Mouse (Mus musculus): ENCODE measurements around the gene Mmgt2. TPM values are rescaled to one million over a fixed set of nuclear protein-coding genes. Genes with fewer than 3 reads are reported as not detected.

Gene Mmgt2
- polyA plus RNA-seq, 1 experiment from 2014 or later, result 22.8 TPM

DNA sequence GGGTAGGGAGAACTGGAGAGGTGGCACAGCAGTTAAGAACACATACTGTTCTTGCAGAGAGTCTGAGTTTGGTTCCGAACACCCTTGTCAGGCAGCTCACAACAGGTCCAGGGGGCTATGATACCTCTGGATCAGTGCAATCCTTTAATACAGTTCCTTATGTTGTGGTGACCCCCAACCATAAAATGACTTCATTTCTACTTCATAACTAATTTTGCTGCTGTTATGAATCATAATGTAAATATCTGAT is 40.6 kb upstream of the Mmgt2 start:
- no peak overlapping the region for H3K27ac ChIP-seq
- H3K27me3 ChIP-seq, result no peaks in the 10 kb centered on the region
- H3K36me3 ChIP-seq, result peaks cover 65% of the 10 kb centered on the region
- no peak for ATAC-seq (ENCODE audit: low FRiP score)
- WGBS, result 96% methylated on average over 1 of the region's 1 CpGs
- H3K4me3 ChIP-seq, result no peak overlapping the region
- H3K4me2 ChIP-seq, result no peak overlapping the region
- H3K9me3 ChIP-seq, result no peaks in the 10 kb centered on the region
- peaks cover 59% of the 10 kb centered on the region for H3K4me1 ChIP-seq (replicated peaks)
- H3K9ac ChIP-seq, result peak overlapping the region; percentile 36; the same call in 1 of the 2 replicates

DNA sequence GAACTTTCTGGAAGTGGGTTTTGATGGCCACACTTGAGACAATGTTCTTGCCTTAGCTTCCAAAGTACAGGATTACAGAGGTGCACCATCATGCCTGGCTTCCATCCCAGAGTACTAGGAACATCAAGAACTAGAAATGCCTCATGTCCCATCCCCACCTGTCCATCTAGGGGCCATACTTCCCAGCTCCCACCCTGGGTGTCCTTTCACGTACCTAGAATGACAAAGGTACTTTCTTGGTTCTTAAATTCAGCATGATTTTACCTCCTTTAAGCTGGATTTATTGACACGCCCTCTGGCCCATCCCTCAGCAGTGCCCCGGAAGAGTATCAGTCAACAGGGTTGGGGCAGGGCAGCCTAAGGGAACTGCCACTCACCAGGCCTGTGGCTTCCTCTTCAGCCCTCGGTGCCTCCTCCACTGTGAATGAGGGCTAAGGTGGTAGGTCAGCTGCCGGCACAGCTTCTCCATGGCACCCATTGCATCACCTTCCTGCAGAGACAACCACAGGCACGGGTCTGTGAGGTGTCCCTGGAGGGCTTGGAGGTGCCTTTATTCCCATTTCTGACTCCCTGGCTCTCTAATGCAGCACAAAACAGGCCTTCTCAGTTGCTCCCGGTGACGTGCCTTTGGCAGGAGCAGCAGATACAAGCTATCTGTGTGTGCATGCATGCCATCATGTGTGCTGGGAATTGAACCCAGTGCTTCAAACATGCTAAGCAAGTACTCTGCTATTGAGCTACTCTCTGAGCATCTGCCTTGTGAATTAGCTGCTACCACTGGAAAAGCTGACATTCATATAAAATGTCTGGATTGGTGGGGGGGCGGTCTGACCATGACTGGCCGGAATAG is 39.4 kb upstream of the Mmgt2 start:
- ATAC-seq (ENCODE audit: low FRiP score), result no peak
- peaks cover 65% of the 10 kb centered on the region for H3K36me3 ChIP-seq
- H3K4me1 ChIP-seq (replicated peaks), result peaks cover 60% of the 10 kb centered on the region

DNA sequence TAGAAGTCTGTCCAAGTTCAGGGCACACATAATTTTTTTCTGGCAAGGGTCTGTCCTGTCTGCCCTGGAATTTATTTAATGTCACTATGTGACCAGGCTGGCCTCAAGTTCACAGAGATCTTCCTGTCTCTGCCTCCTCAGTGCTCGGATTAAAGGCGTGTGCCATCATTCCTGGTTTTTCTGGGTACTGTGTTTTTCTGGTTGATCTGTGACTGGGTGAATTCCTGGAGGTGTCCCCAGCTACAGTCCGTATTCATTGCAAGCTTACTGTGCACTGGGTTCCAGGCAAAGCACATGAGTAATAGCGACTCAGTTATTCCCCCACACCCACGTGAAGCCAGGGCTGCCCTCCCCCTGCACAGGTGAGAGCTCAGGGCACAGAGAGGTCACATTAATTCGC is 38.2 kb upstream of the Mmgt2 start:
- H3K4me3 ChIP-seq, result no peak overlapping the region
- WGBS, result 90% methylated on average over 6 of the region's 6 CpGs
- no peaks in the 10 kb centered on the region for H3K27me3 ChIP-seq
- H3K4me1 ChIP-seq (replicated peaks), result peaks cover 58% of the 10 kb centered on the region
- H3K4me2 ChIP-seq, result no peak overlapping the region
- H3K36me3 ChIP-seq, result peaks cover 52% of the 10 kb centered on the region
- no peak overlapping the region for H3K27ac ChIP-seq
- H3K9me3 ChIP-seq, result no peaks in the 10 kb centered on the region
- H3K9ac ChIP-seq, result no peak overlapping the region
- ATAC-seq (ENCODE audit: low FRiP score), result no peak

More for the DNA sequence above, 39.4 kb upstream of the Mmgt2 start:
- 77% methylated on average over 10 of the region's 10 CpGs for WGBS
- Histone ChIP-seq H3K27me3 (no peaks in the 10 kb centered on the region), H3K27ac (0 out of 2 replicates have a peak overlapping the region, but pooled peaks have one; percentile 40), H3K4me3 (no peak overlapping the region), H3K9ac (peak overlapping the region; percentile 36; the same call in 1 of the 2 replicates), H3K9me3 (no peaks in the 10 kb centered on the region), H3K4me2 (no peak overlapping the region)

DNA sequence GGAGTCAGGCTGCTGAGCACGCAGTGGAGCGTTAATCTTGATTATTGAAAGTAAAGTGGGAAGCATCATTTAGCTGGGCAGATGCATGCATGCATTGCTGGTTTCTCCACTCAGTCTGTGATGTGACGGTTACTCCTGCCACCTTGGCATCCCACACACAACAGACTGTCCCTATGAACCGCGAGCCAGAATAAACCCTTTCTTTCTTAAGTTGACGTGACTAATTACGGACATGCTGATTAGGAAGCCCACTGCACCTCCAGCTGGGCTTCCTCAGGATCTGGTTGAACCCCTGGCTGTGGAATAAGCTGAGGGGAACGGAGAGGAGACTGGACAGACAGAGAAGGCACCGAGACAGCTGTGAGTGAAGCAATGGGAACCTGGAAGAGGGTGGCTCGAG is 35.9 kb upstream of the Mmgt2 start:
- no peak for ATAC-seq (ENCODE audit: low FRiP score)
- H3K36me3 ChIP-seq, result peaks cover 44% of the 10 kb centered on the region
- H3K9me3 ChIP-seq, result no peaks in the 10 kb centered on the region
- no peak overlapping the region for H3K4me3 ChIP-seq
- H3K4me1 ChIP-seq (replicated peaks), result peaks cover 35% of the 10 kb centered on the region
- peak overlapping the region; percentile 47 for H3K4me2 ChIP-seq
- WGBS, result 41% methylated on average over 10 of the region's 10 CpGs
- H3K27me3 ChIP-seq, result no peaks in the 10 kb centered on the region
- peak overlapping the region; percentile 97 for H3K27ac ChIP-seq
- peak overlapping the region; percentile 67 for H3K9ac ChIP-seq

DNA sequence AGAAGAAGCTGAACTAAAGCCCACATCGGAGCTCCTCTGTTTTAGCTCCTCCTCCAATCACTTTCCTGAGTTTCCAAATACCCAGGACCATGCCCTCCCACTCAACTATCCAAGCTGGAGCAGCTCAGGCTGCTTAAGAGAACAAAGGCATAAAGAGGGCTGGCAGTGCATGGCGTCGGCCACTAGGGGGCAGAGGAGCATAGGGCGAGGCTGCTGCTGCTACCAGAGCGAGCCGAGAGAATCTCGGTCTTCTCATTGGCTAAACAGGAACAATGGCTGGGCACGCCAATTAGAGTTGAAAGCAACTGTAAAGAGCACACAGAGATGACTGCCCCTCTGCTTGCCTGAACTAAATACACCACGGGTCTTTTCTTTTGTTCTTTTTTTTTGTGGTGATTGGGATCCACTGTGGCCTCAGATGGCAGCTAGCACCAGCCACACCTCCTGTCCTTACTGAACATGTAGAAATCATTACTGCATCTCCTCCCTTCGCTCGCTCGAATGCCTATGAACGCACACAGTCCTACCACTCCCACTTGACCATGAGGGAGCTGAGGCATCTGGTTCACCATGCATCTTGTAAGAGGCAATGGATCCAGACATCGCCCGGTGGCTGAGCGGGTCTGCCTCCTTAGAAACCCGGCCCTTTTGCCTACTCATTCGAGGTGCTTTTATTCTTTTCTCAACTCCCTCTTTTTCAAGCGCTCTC is 34.7 kb upstream of the Mmgt2 start:
- H3K4me3 ChIP-seq, result peak overlapping the region; percentile 20
- 3% methylated on average over 19 of the region's 19 CpGs for WGBS

DNA sequence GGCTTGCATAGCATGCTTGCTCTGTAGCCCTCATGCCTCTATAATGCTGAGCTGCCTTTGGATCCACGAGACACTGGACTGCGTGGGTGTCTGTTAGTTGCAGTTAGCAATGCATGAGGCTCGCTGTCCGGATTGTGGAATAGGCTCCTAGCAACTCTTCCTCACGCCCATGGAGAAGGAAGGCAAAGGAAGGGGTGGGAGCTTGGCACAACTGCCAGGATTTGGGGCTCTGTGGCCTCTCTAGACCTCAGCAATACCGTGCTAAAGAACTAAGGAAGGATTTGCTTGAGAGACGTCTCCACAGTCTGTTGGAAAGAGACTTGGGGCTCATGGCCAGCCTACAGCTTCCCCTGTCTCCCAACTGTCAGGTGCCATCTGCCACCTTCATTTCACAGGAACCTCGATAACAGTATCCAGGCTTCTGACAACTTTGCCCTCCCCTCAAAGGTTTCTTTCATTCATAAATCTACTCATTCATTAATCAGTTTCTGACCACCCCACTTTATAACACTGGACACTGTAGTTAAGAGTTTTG is 33.5 kb upstream of the Mmgt2 start:
- H3K27me3 ChIP-seq, result no peaks in the 10 kb centered on the region
- 68% methylated on average over 8 of the region's 8 CpGs for WGBS
- peak overlapping the region; percentile 97 for H3K27ac ChIP-seq
- H3K9me3 ChIP-seq, result no peaks in the 10 kb centered on the region
- peaks cover 39% of the 10 kb centered on the region for H3K36me3 ChIP-seq
- H3K4me1 ChIP-seq (replicated peaks), result peaks cover 32% of the 10 kb centered on the region
- H3K4me3 ChIP-seq, result no peak overlapping the region
- H3K9ac ChIP-seq, result peak overlapping the region; percentile 70; the same call in 1 of the 2 replicates
- no peak for ATAC-seq (ENCODE audit: low FRiP score)
- H3K4me2 ChIP-seq, result no peak overlapping the region

More for the DNA sequence above, 34.7 kb upstream of the Mmgt2 start:
- Histone ChIP-seq H3K9me3 (no peaks in the 10 kb centered on the region), H3K9ac (peak overlapping the region; percentile 70), H3K27me3 (no peaks in the 10 kb centered on the region), H3K4me1 (replicated peaks) (peaks cover 32% of the 10 kb centered on the region), H3K4me2 (peak overlapping the region; percentile 47), H3K36me3 (peaks cover 39% of the 10 kb centered on the region), H3K27ac (peak overlapping the region; percentile 97)
- peak; percentile 96 for ATAC-seq (ENCODE audit: low FRiP score)

DNA sequence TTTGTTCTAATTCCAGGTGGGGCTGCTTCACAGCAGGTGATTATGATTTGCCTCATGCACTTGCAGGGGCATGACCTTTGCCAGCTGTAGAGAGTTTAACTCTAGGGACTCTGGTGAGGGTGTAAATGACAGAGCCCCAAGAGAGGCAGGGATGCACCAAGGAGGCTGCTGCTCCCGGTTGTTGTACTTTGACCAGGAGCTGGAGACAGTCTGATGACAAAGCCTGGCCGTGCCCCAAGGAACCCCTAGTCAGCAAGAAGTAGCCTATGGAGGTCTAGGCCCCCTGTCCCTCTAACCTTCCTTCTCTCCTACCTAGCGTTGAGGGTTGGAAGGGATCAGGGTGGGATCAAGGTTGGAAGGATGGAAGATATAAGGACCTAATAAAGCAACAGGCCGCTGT is 33.0 kb upstream of the Mmgt2 start:
- 87% methylated on average over 4 of the region's 4 CpGs for WGBS
- ATAC-seq (ENCODE audit: low FRiP score), result no peak
- Histone ChIP-seq H3K4me2 (no peak overlapping the region), H3K4me1 (replicated peaks) (peaks cover 32% of the 10 kb centered on the region), H3K27me3 (no peaks in the 10 kb centered on the region), H3K27ac (peak overlapping the region; percentile 97; the same call in 1 of the 2 replicates), H3K9me3 (no peaks in the 10 kb centered on the region), H3K36me3 (peaks cover 39% of the 10 kb centered on the region), H3K4me3 (no peak overlapping the region), H3K9ac (no peak overlapping the region)

DNA sequence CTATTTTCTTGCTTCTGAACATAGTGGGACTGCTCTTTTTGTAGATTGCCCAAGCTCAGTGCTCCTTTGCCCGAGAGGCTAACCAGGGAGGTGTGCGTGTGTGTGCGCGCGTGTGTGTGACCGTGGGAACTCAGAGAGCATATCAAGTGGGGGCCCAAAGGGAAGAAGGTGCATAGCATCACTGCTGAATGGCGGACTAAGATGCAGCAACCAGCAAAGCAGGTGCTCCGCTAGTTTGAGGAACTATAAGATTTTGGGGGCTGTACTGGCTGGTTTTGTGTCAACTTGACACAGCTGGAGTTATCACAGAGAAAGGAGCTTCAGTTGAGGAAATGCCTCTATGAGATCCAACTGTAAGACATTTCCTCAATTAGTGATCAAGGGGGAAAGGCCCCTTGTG is 27.4 kb upstream of the Mmgt2 start:
- no peaks in the 10 kb centered on the region for H3K9me3 ChIP-seq
- H3K4me1 ChIP-seq (replicated peaks), result peaks cover 19% of the 10 kb centered on the region
- peaks cover 33% of the 10 kb centered on the region for H3K36me3 ChIP-seq
- 97% methylated on average over 8 of the region's 8 CpGs for WGBS
- H3K4me2 ChIP-seq, result no peak overlapping the region
- no peak for ATAC-seq (ENCODE audit: low FRiP score)
- no peak overlapping the region for H3K4me3 ChIP-seq
- H3K9ac ChIP-seq, result no peak overlapping the region
- H3K27me3 ChIP-seq, result no peaks in the 10 kb centered on the region
- H3K27ac ChIP-seq, result no peak overlapping the region

DNA sequence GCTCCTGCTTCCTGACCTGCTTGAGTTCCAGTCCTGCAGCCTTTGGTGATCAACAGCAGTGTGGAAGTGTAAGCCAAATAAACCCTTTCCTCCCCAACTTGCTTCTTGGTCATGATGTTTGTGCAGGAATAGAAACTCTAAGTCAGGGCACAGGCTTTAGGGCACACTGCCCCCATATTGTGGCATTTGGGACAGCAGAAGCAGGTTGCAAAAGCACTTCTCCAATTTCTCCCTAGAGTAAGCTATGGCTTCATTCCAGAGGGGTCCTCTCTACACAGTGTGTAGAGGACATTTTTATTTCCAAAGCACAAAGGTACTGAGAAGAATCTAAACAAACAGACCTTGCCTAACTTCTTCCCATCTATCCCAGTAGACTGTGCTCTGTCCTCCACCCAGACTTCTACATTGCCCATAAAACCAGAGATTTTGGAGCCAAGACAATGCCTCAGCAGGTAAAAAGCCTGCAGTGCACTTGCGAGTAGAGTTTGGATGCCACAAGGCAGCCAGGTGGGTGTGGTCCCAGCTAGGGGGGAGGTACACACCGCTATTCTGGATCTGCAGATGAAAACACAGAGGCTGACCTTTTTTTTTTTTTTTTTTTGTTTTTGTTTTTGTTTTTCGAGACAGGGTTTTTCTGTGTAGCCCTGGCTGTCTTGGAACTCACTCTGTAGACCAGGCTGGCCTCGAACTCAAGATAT is 26.7 kb upstream of the Mmgt2 start:
- Histone ChIP-seq H3K4me3 (no peak overlapping the region), H3K4me2 (no peak overlapping the region), H3K27me3 (no peaks in the 10 kb centered on the region), H3K27ac (no peak overlapping the region), H3K9me3 (no peaks in the 10 kb centered on the region), H3K36me3 (peaks cover 29% of the 10 kb centered on the region), H3K9ac (no peak overlapping the region), H3K4me1 (replicated peaks) (peaks cover 19% of the 10 kb centered on the region)
- ATAC-seq (ENCODE audit: low FRiP score), result no peak
- 81% methylated on average over 4 of the region's 4 CpGs for WGBS

DNA sequence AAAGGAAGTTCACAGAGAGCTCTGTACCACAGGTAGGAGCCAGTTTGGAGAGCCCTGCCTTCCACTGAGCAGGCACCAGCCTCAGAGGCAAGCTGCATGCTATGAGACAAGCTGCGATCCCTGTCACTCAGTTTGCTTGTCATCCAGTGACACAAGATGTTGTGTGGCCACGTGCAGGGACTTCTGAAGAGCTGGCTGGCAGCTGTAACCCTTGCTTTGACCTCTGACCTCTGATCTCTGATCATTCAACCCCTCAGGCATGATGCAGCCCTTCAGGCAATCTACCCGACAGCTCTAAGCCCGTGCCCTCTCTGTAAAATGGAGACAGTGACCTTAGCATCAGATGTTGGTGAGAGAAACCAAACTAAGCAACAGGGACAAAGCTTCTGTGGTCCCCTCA is 25.6 kb upstream of the Mmgt2 start:
- ATAC-seq (ENCODE audit: low FRiP score), result no peak
- H3K27ac ChIP-seq, result no peak overlapping the region
- H3K9ac ChIP-seq, result no peak overlapping the region
- H3K9me3 ChIP-seq, result no peaks in the 10 kb centered on the region
- H3K4me2 ChIP-seq, result no peak overlapping the region
- no peak overlapping the region for H3K4me3 ChIP-seq
- WGBS, result 25% methylated on average over 4 of the region's 4 CpGs
- peaks cover 22% of the 10 kb centered on the region for H3K4me1 ChIP-seq (replicated peaks)
- peaks cover 21% of the 10 kb centered on the region for H3K36me3 ChIP-seq
- H3K27me3 ChIP-seq, result no peaks in the 10 kb centered on the region

DNA sequence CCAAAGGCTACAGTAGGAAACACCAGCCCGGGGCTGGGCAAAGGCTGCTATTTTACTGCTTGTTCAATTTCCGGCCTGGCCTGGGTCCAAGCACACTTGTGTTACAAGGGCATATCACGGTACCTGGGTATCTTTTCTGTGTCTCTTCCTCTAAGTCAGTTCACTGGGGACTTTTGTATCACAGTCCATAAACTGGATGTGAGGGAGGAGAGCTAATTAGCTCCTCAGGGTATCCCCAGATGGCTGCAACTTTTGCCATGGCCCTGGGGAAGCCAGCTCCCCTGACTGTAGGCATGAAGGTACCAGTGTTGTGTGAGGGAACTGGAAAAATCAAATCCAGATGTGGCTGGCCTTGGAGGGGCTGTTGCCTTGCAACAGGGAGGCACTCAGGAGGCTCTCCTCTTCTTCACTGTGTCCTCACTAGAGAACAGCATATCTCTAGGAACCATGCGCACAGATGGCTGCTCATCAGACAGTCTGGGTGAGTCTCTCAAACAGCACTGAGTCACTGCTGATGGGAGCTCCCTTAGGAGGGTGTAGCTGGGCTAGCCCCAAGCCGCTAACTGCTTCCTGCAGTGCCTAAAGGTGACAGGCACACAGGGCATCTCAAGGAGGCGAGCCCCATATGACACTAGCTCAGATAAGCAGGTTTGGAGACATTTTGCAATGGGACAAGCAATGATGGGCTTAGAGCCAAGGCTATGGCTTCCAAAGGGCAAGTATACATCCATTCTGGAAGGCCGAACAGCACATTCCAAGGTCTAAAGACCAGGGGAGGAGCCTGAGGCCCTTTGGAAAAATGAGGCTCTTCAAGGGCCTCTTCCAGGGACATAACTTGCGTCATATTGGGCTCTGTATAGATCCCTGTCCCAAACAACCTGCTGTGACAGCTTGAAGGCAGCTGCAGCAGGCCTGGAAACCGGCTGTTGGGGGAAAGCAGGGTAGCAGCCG is 23.8 kb upstream of the Mmgt2 start:
- Histone ChIP-seq H3K27me3 (no peaks in the 10 kb centered on the region), H3K4me1 (replicated peaks) (peaks cover 40% of the 10 kb centered on the region), H3K36me3 (peaks cover 7% of the 10 kb centered on the region; the same call in 1 of the 2 replicates), H3K4me2 (no peak overlapping the region), H3K4me3 (no peak overlapping the region), H3K9ac (peak overlapping the region; percentile 9; the same call in 1 of the 2 replicates), H3K9me3 (no peaks in the 10 kb centered on the region), H3K27ac (peak overlapping the region; percentile 82)
- ATAC-seq (ENCODE audit: low FRiP score), result 0 out of 2 replicates have a peak, but pooled peaks have one; percentile 49
- 57% methylated on average over 10 of the region's 10 CpGs for WGBS

Measured in hindbrain, embryonic 13.5 days (tissue).